Mouse (Mus musculus): ENCODE data around the gene C1qtnf3.

GRCm38 (mm10) chr15:10956706-10957105 lies 4.6 kb downstream of the C1qtnf3 start:
- TF ChIP-seq CTCF (IDR thresholded peaks at IDR 0.05): no peak
- no peak for TF ChIP-seq EP300 (IDR thresholded peaks at IDR 0.05)

All from lung, postnatal 0 days (tissue).